Mouse (Mus musculus): ENCODE measurements at regions not wholly inside any gene's neighbourhood (a gene's known extent, or its start where the extent isn't known, plus 50 kb on each side); places are given as distances from the start of the nearest gene placed in this dataset.

DNA sequence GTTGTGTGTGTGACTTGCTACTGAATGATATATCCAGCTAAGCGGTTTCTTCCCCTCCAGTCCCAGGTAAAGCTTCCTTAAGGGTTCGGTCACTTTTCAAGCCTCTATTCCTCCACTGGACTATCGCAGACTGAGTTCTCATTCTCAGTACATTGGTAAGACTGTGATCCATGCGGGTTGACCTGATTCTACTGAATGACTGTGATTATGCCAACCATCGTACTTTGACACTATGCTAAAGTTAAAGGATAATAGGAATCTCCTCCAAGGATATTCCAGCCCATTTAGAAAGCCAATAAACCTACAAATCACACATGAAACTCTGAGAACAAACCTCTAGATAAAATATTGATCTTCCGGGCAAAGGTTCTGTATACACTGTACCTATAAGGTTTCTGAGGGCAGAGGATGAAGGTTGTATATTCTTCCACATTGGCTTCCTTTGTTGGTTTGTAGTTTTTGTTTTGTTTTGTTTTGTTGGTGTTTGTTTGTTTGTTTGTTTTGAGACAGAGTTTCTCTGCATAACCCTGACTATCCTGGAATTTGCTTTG, 223.7 kb upstream of the Zpld1 start:
- CTCF ChIA-PET: no interaction called here

DNA sequence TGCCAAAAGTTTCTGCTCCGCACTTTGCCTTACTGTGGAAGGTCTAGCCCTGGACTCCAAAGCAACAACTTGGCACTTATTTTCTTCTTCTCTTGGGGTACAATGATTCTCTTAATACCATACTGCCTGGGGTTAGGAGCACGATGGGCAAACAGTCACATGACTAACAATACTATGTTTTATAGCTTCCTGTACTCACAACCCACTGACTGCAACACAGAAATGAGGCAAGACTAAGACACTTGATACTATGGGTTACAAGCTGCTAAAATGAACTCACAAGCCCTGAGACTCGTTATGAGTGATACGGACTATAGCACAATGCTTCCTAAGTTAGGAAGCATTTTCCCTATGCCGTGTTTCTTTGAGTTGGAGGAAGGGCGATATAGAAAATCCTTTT, 222.3 kb upstream of the Zpld1 start:
- CTCF ChIA-PET: no interaction called here

DNA sequence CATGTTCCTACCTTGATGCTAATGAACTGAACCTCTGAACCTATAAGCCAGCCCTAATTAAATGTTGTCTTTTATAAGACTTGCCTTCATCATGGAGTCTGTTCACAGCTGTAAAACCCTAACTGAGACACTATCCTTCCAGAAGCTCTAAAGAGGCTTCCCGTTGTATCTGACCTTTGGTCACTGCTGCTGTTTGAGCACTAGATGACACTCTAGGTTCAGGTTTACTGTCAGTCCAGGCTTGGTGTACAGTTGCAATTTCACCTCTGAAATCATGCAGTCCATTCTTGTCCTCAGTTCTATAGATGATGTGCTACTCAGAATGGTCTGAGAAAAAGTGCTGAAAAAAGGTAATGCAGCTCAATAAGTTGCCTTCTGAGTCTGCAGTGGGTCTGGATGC, 221.9 kb upstream of the Zpld1 start:
- CTCF ChIA-PET: interaction anchor here (0.8 kb wide), 1 partner anchor 332 kb away, joined by 3 read pairs; no protein-coding TSS in a partner anchor

DNA sequence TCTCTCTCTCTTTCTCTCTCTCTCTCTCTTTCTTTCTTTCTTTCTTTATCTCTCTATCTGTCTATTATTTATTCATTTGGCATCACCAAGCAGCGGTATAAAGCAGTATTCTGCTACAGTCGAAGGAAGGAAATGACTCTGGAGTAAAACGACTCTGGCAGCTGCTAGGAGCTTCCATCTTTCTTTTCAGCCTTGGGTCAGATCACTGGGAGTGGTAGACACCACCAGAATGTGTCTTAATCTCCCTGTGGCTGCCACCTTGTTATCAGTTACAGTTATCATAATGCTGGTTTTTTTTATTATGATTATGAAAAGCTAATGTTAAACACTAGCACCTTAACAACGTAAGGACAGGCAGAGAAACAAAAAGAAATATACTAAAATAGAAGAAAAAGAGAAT, 219.2 kb upstream of the Zpld1 start:
- CTCF ChIA-PET: no interaction called here

DNA sequence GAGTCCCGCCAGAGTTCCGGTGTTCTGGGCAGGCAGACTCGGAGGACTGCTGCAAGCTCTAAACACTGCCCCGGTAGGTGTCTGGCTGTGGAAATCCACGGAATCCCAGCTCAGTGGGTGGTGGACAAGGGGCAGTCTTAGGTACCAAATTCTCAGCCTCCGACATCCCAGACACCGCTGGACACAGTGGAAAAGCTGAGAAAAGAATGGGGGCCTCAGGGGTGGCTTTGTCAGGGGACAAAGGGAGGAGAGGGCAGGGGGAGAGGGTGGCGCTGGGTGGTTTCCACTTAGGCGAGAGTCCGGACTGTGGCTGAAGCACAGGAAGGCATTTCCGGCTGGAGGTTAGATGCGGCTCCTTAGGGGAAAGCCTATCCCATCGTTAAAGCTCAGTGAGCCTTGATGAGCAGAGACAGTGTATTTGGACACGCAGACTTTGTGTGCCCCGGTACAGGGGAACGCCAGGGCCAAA, 217.5 kb upstream of the Zpld1 start:
- CTCF ChIA-PET: interaction anchor here (0.6 to 1.1 kb wide), 2 partner anchors 342 to 348 kb away, joined by 4 to 8 read pairs; no protein-coding TSS in a partner anchor

DNA sequence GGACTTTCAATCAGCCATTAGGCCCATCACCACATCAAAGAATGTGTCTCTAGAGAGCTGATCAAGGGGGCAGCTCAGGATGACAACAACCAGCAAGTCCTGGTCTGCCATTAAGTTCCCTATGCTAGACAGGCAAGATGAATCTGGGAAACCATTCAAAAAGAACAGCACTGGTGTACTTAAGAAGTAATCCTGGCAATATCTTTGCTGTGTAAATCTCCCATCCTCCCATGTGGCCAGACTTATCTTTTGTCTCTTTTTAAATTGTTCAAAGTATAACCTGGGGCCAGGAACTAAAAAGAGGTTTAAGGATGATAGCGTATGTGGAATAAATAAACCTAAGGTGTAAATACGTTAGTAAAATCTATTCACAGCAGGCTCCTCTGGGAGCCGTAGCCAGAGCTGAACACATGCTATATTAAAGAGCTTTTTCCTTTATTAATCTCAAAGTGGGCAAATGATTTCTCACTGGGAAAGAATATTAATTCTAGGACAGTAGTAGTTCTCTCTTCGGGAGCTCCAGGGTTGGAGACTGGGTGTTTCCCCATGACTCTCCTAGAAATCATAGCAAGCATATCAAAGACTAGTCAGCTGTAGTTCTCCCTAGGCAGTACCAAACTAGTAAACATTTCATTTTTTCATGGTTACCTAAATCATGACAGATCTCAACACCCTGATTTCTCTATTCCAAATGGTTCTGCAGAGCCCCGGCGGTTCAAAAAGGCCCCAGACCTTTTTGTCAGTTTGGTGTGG, 216.8 kb upstream of the Zpld1 start:
- CTCF ChIA-PET: interaction anchor here (1.1 kb wide), 1 partner anchor 349 kb away, joined by 4 read pairs; no protein-coding TSS in a partner anchor

DNA sequence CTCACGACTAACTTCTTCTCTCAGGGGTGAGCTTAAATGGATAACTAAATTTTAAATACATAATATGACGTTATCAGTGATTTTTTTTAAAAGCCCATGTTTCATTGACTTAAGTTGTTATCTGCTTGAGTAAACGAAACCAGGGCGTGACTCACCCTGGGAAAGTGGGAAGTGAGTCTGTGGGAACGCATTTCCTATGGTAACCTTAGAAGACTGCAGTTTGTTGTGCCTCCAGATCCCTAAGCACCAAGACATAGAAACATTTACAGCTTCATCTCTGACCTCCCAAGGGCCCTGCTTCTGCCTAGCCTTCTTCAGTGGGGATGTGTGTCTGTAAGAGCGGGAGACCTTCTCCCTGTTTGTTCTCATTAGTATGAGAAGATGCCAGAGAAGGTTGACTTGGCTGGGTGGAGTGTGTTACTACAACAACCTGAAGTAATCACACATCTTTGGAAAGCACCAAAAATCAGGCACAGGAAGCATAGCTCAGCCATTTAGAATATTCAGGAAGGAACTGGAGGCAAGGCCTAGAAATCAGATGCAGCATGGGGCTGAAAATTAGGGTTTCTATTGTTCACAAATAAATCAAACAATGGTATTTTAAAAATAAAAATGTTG, 207.1 kb upstream of the Zpld1 start:
- CTCF ChIA-PET: no interaction called here

DNA sequence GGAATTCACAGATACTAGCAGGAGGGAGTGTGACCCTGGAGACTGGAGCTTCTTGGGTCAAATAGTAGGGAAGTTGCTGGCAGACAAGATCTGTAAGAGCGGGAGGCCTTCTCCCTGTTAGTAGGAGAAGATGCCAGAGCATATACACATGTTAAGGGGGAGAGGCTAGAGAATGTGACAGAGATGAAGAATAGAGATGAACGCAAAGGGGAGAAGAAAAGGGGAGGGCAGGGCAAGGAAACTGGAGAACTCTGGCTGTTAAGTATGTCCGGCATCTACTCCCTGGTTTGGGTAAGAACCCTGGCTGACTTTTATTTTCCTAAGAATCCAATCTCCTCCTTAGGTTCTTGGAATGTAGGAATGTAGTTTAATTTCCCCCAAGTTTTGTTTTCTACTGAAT, 206.5 kb upstream of the Zpld1 start:
- CTCF ChIA-PET: no interaction called here

DNA sequence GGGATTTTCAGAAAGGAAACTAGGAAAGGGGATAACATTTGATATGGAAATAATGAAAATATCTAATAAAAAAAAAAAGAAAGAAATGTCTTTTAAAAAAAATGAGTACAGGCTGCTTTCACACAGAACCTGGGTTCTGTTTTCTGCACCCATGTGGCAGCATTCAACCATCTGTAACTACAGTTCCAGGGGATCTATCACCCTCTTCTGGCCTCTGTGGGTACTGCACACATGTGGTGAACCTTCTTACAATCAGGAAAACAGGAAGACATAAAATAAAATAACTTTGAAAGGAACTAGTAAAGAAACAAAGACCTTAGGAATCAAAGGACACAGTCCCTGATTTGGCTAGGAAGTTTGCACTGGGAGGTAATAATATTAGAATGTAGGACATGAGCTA, 205.5 kb upstream of the Zpld1 start:
- CTCF ChIA-PET: no interaction called here

DNA sequence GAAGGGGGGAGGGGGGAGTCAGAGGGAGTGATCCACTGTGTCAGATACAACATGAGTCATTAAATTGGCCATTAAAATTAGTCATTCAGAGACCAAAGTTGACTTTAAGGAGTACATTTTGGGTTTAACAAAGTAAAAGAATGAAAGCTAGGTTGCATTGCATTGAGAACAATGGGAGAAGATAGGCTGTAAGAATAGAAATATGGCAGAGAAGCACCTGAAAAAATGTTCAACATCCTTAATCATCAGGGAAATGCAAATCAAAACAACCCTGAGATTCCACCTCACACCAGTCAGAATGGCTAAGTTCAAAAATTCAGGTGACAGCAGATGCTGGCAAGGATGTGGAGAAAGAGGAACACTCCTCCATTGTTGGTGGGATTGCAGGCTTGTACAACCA, 202.0 kb upstream of the Zpld1 start:
- CTCF ChIA-PET: interaction anchor here (0.6 kb wide), 1 partner anchor 24 kb away, joined by 5 read pairs; no protein-coding TSS in a partner anchor

DNA sequence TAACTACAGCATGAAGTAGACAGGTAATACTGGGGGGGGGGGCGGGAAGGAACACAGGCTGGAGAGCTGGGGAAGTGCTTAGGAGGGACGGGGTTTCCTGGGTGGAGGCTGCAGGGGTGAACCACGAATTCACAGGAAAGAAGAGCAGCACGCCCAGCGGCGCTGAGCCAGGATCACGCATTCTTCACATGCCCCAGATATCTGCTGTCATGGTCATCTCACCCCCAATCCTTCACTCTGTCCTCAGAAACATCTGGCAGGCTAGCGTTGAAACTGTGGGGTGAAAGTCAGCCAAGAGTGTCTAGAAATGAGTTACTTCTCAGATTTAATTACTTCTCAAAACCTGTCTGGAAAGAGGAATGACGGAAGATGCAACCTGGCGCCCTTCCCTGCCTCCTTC, 197.3 kb upstream of the Zpld1 start:
- CTCF ChIA-PET: no interaction called here

DNA sequence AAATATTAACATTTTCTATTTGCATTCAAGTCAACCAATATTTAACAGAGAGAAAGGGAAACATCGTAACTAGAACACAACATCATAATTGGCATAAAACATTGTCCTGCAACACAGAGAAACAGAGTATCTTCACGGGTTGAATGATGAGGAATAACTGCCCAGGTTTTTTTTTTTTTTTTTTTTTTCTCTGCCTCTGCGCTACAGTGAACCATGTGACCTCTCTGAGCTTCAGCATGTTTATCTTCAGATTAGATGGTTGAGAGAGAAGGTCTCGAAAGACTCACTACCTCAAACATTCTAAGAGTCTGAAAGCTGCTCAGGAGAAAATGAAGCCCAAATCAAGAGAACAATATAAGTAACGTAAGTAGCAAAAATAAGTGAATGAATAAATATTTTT, 196.4 kb upstream of the Zpld1 start:
- CTCF ChIA-PET: no interaction called here

DNA sequence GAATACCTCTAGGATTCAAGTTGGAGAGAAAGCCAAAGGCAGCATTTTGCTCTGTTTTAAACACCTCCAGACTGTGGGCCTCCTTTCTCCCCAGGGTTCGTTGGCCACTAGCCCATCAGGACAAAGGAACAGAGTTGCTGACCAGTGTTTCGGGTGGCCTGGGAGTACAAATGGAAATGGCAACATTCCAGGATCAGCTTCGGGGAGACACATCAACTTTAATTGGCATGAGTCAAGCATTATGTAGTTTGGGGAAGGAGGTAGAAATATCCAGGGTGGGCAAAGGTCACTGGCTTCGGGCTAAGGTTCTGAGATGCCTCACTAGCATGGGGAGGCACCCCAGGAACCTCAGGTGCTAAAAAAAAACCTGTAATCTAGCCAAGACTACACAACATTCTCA, 194.3 kb upstream of the Zpld1 start:
- CTCF ChIA-PET: no interaction called here

DNA sequence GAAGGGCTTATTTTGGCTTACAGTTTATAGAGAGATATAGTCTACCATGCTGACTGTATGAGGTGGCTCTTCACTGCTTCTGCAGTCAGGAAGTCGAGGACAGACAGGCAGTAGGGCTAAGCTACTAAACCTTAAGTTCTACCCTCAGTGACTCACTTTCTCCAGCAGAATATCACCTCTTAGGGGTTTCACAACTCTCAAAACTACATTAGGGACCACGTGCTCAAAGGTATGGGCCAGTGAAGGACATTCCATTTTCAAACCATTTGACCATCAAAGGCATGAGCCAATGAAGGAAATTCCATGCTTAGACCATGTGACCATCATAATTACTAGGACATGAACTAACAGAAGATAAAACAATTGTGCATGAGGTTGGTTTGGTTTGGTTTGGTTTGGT, 186.6 kb upstream of the Zpld1 start:
- CTCF ChIA-PET: no interaction called here

DNA sequence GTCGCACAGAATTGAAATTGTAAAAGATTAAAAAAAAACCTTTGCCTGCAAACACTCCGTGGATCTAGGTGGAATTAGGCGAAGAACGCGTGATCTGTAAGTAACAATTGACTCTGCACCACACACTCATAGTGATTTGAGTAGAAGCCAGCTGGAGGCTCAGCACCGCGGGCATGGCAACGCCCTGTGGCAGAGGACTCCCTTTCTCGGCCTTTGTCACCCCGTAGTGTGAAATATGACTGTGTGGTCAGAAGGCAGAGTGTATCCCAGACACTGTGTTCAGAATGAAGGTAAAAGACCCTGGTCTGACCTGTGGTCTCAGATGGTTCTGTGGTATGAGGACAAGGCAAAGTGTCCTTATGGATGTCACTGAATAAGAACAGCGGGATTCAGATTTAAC, 183.0 kb upstream of the Zpld1 start:
- CTCF ChIA-PET: no interaction called here

DNA sequence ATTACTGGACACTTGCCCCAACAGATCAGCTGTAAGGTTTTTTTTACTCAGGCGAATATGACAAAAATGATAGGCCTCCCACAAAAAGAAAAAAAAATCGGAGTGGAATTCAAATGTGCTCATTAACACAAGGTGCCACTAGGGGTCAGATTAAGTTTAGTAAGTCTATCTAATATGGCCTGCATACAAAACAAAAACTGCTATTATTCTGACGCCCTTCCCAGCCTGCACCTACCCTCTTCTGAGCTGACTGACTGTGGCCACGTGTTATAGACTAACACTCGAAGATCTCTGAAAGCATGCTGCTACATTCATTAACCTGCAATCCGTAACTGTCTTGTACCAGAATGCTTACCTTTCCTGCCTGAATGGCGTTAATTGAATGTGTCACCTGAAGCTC, 182.5 kb upstream of the Zpld1 start:
- CTCF ChIA-PET: no interaction called here

DNA sequence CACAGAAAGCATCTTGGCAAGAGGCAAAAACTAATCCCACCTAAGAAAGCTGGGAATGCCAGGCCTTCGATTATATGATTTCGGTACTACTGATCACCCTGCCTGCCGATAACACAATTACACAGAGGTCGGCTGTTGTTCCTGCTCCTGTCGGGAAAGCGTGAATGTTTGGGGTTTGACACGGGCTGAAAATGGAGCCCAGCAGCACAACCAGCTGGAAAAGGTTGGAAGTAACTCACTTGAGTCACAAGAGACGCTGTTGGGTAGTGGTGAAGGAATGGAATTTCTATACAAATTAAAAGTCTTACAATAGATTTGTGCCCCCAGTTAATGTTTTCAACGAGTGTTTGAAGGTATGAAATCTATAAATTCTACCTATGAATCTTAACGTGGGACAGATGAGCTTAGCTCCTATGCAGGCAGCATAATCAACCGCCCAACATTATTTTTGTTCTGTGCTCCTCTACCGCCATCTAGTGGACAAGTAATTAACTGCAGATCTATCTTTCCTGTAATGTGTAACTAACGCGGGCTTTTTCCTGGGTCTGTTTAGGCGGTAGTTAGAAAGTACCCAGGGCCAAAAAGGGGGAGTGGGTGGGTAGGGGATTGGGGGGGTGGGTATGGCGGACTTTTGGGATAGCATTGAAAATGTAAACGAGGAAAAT, 178.9 kb upstream of the Zpld1 start:
- CTCF ChIA-PET: interaction anchor here (0.7 kb wide), 1 partner anchor 297 kb away, joined by 3 read pairs; no protein-coding TSS in a partner anchor

DNA sequence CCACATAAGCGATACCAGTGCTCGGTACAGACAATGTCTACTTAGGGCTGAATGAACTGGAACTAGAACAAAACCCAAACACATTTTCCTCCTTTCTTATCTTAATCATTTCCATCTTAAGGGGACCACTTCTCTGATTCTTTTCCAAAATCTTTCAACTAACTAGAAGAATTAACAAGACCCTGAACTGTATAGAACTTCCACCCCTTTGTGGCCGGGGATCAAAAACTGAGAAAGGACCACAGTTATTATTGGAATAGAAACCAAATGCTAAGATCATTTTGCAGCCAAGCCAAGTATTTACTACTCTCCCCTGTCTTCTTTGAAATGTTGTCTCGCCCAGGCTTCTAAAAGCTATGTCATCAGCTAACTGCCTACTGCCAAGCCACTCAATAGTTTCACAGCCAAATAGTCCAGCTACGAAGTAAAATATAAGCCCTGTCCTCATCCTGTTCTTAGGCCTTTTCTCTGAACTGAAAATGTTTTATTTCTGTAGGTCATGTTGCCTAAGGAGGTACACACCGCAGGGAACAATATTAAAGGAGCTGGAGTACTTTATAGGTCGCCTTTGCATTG, 177.3 kb upstream of the Zpld1 start:
- CTCF ChIA-PET: no interaction called here

DNA sequence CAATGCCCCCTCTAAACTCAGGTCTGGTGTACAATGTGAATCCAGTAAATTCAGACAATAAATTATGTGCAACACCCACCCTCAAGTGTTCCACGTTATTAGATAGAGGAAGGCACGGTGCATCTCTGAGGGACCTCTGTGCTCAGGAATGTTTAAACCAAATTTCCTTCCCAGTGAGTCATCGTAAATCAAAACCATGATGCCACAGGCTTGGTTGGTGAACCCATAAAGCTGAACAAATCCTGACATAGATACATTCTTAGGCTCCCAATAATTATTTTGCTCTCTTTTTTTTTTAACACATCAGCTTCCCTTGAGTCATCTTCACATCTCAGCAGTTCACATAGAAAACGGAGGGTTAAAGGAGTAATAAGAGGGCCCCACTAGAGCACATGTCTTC, 173.6 kb upstream of the Zpld1 start:
- CTCF ChIA-PET: no interaction called here

DNA sequence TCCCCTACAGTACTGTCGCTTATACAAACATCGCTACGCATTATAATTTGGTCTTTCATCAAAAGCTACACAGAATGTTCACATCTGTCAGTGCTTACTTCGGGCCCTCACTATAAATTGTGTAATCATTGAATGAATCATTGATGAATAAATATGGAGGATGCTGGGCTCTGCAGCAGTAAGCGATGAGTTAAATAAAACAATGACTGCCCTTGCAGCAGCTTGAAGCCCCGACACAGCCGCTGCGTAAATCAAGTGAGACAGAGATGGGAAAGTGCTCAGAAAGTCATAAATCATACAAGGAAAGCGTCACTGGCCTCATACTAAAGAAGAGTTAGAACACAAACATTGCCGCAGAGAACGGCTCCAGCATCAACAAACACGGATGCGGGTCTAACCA, 172.9 kb upstream of the Zpld1 start:
- CTCF ChIA-PET: interaction anchor here (0.6 kb wide), 1 partner anchor 227 kb away, joined by 3 read pairs; no protein-coding TSS in a partner anchor

DNA sequence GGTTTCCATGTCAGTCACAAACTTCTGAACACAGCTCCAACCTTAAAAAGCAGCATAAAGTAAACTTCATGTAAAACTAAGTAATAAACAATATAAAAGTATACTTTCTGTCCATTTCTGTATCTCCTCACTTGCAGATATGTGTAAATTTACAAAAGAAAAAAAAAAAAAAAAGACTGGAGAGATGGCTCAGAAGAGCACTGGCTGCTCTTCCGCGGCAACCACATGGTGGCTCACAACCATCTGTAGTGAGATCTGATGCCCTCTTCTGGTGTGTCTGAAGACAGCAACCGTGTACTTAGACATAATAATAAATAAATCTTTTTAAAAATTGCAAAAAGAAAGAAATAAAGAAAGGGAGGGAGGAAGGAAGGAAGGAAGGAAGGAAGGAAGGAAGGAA, 171.9 kb upstream of the Zpld1 start:
- CTCF ChIA-PET: interaction anchor here (0.5 kb wide), 1 partner anchor 1417 kb away, joined by 17 read pairs; no protein-coding TSS in a partner anchor

DNA sequence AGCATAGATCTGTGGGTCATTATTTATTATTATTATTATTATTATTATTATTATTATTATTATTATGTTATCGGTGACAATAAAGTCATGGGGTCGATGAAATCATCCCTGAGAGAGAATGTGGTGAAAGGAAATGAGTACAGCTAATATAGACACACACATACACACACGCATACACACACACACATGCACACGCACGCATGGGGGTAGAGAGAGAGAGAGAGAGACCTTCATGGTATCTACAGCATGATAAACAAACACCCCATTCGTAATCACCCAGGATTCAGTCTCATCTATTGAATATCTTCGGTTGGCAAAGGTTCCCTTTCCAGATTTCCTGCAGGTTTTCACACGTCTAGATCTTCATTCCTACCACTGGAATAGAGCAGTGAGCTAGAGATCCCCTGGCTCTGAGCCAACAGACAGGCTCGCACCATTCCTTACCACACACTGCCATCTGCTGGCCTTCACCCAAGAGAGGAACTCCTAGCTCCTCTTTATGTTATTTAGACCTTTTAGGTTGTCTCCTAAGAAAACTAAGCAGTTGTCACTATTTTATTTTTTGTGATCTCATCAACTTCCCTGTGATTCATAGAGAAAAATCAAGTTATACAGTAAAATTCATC, 171.2 kb upstream of the Zpld1 start:
- CTCF ChIA-PET: interaction anchor here (0.5 kb wide), 1 partner anchor 1418 kb away, joined by 17 read pairs; no protein-coding TSS in a partner anchor

Measured in spleen, embryonic (tissue).